Mouse (Mus musculus) midbrain, embryonic 15.5 days (tissue): Measurements from ENCODE around the gene Smtn. TPM values are rescaled to one million over a fixed set of nuclear protein-coding genes. Genes with fewer than 3 reads are reported as not detected.

Source experiments
- ATAC-seq: fragments of 200-750 bp; cut with Nextera tagmentation; replicated peaks from 2 replicates; pipeline ENCODE4 v1.8.0; 2017; ENCODE audit warnings: moderate TSS enrichment
- H3K27ac ChIP-seq: fragments of 300-500 bp; sonication (generic); 2 replicates; pipeline ENCODE4 v1.5.1; 2015; ENCODE audit warnings: mild to moderate bottlenecking, inconsistent platforms
- H3K27me3 ChIP-seq: fragments of 300-500 bp; sonication (generic); replicated peaks from 2 replicates; pipeline ENCODE4 v1.6.1; 2015; ENCODE audit warnings: inconsistent platforms
- H3K36me3 ChIP-seq: fragments of 300-500 bp; sonication (generic); replicated peaks from 2 replicates; pipeline ENCODE4 v1.6.1; 2015; ENCODE audit warnings: inconsistent platforms
- H3K4me1 ChIP-seq: fragments of 300-500 bp; sonication (generic); 2 replicates; pipeline ENCODE4 v1.6.1; 2015; ENCODE audit warnings: inconsistent platforms
- H3K4me2 ChIP-seq: fragments of 300-500 bp; sonication (generic); 2 replicates; pipeline ENCODE4 v1.6.1; 2015; ENCODE audit warnings: inconsistent platforms, mild to moderate bottlenecking, moderate library complexity
- H3K4me3 ChIP-seq: fragments of 300-500 bp; sonication (generic); 2 replicates; pipeline ENCODE4 v1.5.1; 2015; ENCODE audit warnings: mild to moderate bottlenecking, inconsistent platforms
- H3K9ac ChIP-seq: fragments of 300-500 bp; sonication (generic); 2 replicates; pipeline ENCODE4 v1.6.1; 2015; ENCODE audit warnings: mild to moderate bottlenecking, inconsistent platforms
- H3K9me3 ChIP-seq: fragments of 300-500 bp; sonication (generic); 2 replicates; pipeline ENCODE4 v1.6.1; 2016; ENCODE audit warnings: inconsistent platforms
- WGBS: fragments of 180-500 bp; shearing (Covaris S2); methylation state at CpG from one replicate; pipeline ENCODE4 v1.1.7; 2015; ENCODE audit warnings: mixed read lengths; 5-methylcytosine and 5-hydroxymethylcytosine counted together
- polyA plus RNA-seq: library from polyadenylated mRNA; unstranded; fragments of >200 nt; fragmentation: Nextera tagmentation; extraction: Ambion mirVana; gene quantifications from 2 replicates; pipeline ENCODE4 v1.2.1, GENCODE M21; 2015

Gene Smtn
- polyA plus RNA-seq, 1 experiment from 2014 or later: 17.9 TPM

GRCm38 (mm10) chr11:3521339-3522224 lies 18.8 kb downstream of the Smtn start:
- Histone ChIP-seq H3K4me2 (no peak overlapping the region), H3K9me3 (no peaks in the 10 kb centered on the region), H3K27me3 (peaks cover 7% of the 10 kb centered on the region; the same call in 1 of the 2 replicates), H3K9ac (no peak overlapping the region), H3K36me3 (no peaks in the 10 kb centered on the region), H3K4me3 (no peak overlapping the region), H3K4me1 (peaks cover 13% of the 10 kb centered on the region), H3K27ac (no peak overlapping the region)
- no peak for ATAC-seq
- 91% methylated on average over 23 of the region's 23 CpGs for WGBS

- no peak for ATAC-seq
- H3K9me3 ChIP-seq: no peaks in the 10 kb centered on the region
- H3K4me1 ChIP-seq: peaks cover 17% of the 10 kb centered on the region
- 80% methylated on average over 14 of the region's 14 CpGs for WGBS
- no peak overlapping the region for H3K27ac ChIP-seq
- peaks cover 13% of the 10 kb centered on the region for H3K27me3 ChIP-seq
- H3K36me3 ChIP-seq: no peaks in the 10 kb centered on the region
- no peak overlapping the region for H3K4me3 ChIP-seq
- no peak overlapping the region for H3K9ac ChIP-seq
- H3K4me2 ChIP-seq: no peak overlapping the region
Measured at GRCm38 (mm10) chr11:3520919-3521318, 19.5 kb downstream of the Smtn start.

DNA sequence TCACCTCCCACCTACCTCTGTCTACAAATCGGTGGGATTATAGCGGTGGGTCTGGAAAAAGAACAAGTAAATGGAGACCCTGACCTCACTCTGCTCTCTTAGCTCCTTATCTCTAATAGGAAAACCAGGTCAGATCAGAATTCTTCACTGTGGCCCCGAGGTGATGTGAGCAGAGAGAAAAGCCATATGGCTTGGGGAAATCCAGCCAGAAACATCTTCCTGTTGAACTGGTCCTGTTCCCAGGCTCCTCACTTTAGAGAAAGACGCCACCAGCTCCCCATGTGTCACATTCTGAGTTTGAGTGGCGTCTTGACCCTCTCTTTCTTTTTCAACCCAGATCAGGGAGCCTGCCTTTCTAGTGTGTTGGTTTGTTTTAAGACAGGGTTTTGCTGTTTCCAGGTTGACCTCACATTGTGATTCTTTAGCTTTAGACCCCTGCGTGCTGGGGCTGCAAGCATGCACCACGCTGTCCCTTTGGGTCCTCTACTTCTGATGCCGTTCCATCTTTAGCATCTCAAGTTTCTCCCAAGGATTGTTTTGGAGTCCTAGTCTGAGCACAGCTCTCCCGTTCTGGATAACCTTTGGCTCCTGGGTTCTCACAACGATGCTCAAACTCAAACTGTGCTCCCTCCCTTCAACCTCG lies 20.5 kb downstream of the Smtn start:
- no peak for ATAC-seq
- H3K4me2 ChIP-seq: no peak overlapping the region
- H3K4me1 ChIP-seq: peaks cover 27% of the 10 kb centered on the region
- no peak overlapping the region for H3K27ac ChIP-seq
- peaks cover 21% of the 10 kb centered on the region for H3K27me3 ChIP-seq
- H3K36me3 ChIP-seq: no peaks in the 10 kb centered on the region
- 83% methylated on average over 11 of the region's 11 CpGs for WGBS
- H3K9me3 ChIP-seq: no peaks in the 10 kb centered on the region
- H3K9ac ChIP-seq: no peak overlapping the region
- no peak overlapping the region for H3K4me3 ChIP-seq

- Histone ChIP-seq H3K27me3 (peaks cover 21% of the 10 kb centered on the region), H3K9ac (no peak overlapping the region), H3K4me2 (no peak overlapping the region), H3K4me1 (peaks cover 34% of the 10 kb centered on the region), H3K27ac (no peak overlapping the region), H3K9me3 (no peaks in the 10 kb centered on the region), H3K4me3 (no peak overlapping the region), H3K36me3 (no peaks in the 10 kb centered on the region)
- no peak for ATAC-seq
- WGBS: 78% methylated on average over 4 of the region's 4 CpGs
Measured at GRCm38 (mm10) chr11:3519051-3519726, 21.2 kb downstream of the Smtn start.

GRCm38 (mm10) chr11:3517846-3518732 lies 22.3 kb downstream of the Smtn start:
- H3K27ac ChIP-seq: no peak overlapping the region
- no peak overlapping the region for H3K9ac ChIP-seq
- H3K4me2 ChIP-seq: peak overlapping the region; percentile 91
- 63% methylated on average over 13 of the region's 13 CpGs for WGBS
- H3K4me1 ChIP-seq: peaks cover 37% of the 10 kb centered on the region
- H3K9me3 ChIP-seq: no peaks in the 10 kb centered on the region
- H3K27me3 ChIP-seq: peaks cover 21% of the 10 kb centered on the region
- H3K4me3 ChIP-seq: peak overlapping the region; percentile 43
- no peaks in the 10 kb centered on the region for H3K36me3 ChIP-seq
- no peak; the same call in 1 of the 2 replicates for ATAC-seq

DNA sequence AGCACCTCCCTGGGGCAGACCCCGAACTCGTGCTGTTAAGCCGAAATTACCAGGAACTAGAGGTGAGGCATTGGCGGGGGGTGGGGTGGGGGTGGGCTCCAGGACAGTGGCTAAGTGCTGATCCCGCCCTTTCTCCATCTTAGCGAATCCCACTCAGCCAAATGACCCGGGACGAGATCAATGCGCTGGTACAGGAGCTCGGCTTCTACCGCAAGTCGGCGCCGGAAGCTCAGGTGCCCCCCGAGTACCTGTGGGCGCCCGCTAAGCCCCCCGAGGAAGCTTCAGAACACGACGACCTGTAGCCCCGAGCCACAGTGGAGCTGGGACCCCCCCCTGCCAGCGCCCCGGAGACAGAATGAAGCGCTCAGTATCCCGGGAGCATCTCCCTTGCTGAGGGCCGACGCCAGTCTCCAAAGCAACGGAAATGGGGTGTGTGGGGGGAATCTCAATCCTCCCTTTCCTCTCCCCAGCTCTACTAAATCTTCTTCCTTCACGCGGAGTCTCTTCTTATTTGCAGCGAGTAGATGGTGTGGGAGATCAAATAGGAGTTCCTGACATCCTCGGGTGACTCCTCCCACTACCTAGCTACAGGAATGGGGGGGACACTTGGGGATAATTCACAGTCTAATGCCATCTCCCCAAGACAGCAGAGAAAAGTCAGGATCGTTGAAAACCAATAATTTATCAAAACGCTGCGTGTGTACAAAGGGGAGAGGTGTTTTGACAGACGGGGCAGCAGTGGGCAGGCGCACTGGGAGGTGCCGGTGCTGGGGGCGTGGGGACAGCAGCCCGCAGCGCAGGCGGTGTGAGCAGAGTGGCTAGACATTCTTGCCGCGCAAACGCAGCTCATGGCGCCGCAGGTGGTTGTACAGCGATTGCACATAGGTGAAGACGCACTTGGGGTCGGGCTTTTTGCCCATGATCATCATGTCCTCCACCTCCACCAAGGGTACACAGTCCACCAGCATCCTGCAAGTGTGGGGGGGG lies 23.3 kb downstream of the Smtn start:
- Histone ChIP-seq H3K27me3 (peaks cover 21% of the 10 kb centered on the region), H3K9me3 (no peaks in the 10 kb centered on the region), H3K9ac (peak overlapping the region; percentile 49), H3K27ac (no peak overlapping the region), H3K4me2 (peak overlapping the region; percentile 91), H3K4me1 (peaks cover 37% of the 10 kb centered on the region), H3K4me3 (peak overlapping the region; percentile 43), H3K36me3 (no peaks in the 10 kb centered on the region)
- 1% methylated on average over 50 of the region's 50 CpGs for WGBS
- peak; percentile 65 for ATAC-seq

DNA sequence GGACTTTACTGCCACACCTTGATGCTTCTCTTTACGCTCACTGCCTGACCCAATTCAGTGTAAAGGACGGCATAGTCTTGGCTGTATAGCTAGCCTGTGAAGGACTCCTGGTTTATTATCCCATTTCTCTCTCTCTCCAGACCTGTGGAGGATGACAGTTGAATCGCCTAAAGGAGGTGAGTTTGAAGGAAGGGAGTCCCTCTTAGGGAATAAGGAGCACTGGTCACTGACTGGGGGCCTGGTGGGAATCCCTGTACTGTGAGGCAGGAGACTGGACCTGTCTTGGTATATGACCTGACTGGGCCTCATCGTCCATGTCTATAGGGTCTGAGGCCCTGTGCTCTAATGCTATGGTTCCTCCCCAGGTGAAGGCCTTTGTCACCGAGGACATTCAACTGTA lies 24.3 kb downstream of the Smtn start:
- 82% methylated on average over 5 of the region's 5 CpGs for WGBS

DNA sequence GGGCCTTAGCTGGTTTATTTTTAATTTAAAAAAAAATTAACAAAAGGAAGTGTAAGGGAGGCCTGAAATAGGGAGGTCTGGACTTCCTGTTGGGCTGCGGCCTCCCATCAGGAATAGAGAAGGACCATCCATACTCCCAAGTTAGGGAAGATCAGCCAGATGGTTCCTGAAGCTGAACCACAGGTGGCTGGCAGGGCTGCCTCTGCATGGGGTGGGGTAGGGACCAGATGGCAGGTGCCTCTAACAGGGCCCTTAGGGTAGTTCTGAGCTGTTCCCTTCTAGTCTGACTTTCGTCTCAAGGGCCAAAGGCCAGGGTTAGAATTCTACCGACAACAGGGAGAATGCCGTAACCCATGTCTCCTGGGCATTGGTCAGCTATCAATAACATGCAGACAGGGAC lies 24.8 kb downstream of the Smtn start:
- no peak overlapping the region for H3K9ac ChIP-seq
- H3K27me3 ChIP-seq: peaks cover 21% of the 10 kb centered on the region
- H3K9me3 ChIP-seq: no peaks in the 10 kb centered on the region
- peak overlapping the region; percentile 53 for H3K4me3 ChIP-seq
- ATAC-seq: no peak
- peaks cover 37% of the 10 kb centered on the region for H3K4me1 ChIP-seq
- 76% methylated on average over 4 of the region's 4 CpGs for WGBS
- H3K4me2 ChIP-seq: peak overlapping the region; percentile 89
- H3K36me3 ChIP-seq: no peaks in the 10 kb centered on the region
- H3K27ac ChIP-seq: no peak overlapping the region

More for the DNA sequence above, 24.3 kb downstream of the Smtn start:
- Histone ChIP-seq H3K4me1 (peaks cover 37% of the 10 kb centered on the region), H3K4me2 (peak overlapping the region; percentile 91; the same call in 1 of the 2 replicates), H3K27me3 (peaks cover 21% of the 10 kb centered on the region), H3K4me3 (peak overlapping the region; percentile 43; the same call in 1 of the 2 replicates), H3K27ac (no peak overlapping the region), H3K36me3 (no peaks in the 10 kb centered on the region), H3K9ac (no peak overlapping the region), H3K9me3 (no peaks in the 10 kb centered on the region)
- no peak for ATAC-seq

DNA sequence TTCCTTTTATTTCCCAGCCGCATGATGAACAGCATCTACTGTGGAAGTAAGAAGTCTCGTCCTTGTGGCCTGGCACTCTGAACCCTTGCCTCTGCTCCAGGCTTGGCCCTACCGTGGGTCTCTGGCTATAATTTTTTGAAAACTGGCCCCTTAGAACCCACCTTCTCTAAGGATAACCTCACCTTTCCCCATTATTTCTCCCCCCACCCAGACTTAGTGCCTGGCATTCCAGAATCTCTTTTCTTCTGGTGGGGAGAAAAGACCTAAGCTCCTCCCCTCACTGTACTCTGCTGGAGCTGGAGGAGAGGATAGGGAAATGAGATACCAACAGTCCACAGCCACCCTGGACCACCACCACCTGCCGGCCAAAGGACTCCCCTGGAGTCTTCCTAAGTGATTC lies 25.2 kb downstream of the Smtn start:
- H3K36me3 ChIP-seq: no peaks in the 10 kb centered on the region
- H3K27me3 ChIP-seq: peaks cover 21% of the 10 kb centered on the region
- no peak overlapping the region for H3K27ac ChIP-seq
- H3K9ac ChIP-seq: peak overlapping the region; percentile 63; the same call in 1 of the 2 replicates
- peak overlapping the region; percentile 53 for H3K4me3 ChIP-seq
- H3K4me1 ChIP-seq: peaks cover 37% of the 10 kb centered on the region
- peak overlapping the region; percentile 89 for H3K4me2 ChIP-seq
- no peaks in the 10 kb centered on the region for H3K9me3 ChIP-seq
- peak; percentile 26; the same call in 1 of the 2 replicates for ATAC-seq
- WGBS: 10% methylated on average over 4 of the region's 4 CpGs

DNA sequence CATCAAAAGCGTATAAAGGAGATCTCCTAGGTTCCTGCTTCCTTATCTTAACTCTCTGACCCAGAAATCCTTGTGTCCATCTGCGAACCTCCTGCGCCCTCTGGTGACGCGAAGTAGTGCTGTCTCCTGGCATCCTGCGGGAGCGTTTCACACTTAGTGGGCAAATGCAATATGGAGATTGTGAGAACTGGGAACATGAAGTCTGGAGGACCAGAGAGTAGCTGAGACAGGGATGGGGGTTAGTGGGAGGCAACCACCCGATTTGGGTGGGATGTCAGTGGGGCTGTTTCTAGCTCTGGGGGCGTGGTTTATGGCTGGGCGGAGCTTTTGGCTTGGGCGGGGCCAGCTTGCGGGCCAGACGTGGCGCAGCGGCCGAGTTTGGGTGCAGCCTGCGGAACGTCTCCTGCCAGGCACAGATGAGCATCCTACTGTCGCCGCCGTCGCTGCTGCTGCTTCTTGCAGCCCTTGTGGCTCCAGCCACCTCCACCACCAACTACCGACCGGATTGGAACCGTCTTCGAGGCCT lies 25.8 kb downstream of the Smtn start, which contains the start of gene Selenom:
TSS of gene Selenom (plus strand) at position 156 of the 526 bp plus-strand sequence.
- peak within 1 kb of the TSS; percentile 42 for H3K27ac ChIP-seq
- H3K27me3 ChIP-seq: peaks cover 21% of the 10 kb centered on the region
- H3K9ac ChIP-seq: peak within 1 kb of the TSS; percentile 63
- H3K4me1 ChIP-seq: peaks cover 37% of the 10 kb centered on the region
- peak within 1 kb of the TSS; percentile 53 for H3K4me3 ChIP-seq
- H3K4me2 ChIP-seq: peak within 1 kb of the TSS; percentile 89
- no peaks in the 10 kb centered on the region for H3K36me3 ChIP-seq
- peak; percentile 73 for ATAC-seq
- 0% methylated on average over 26 of the region's 26 CpGs for WGBS
- no peaks in the 10 kb centered on the region for H3K9me3 ChIP-seq
